Mouse (Mus musculus) hindbrain, embryonic 14.5 days (tissue): Measurements from ENCODE around the gene Socs1. TPM values are rescaled to one million over a fixed set of nuclear protein-coding genes. Genes with fewer than 3 reads are reported as not detected.

Source experiments
- ATAC-seq: fragments of 200-750 bp; cut with Nextera tagmentation; 2 replicates; pipeline ENCODE4 v1.8.0; 2017; ENCODE audit warnings: moderate number of reproducible peaks, mild to moderate bottlenecking, moderate TSS enrichment, moderate library complexity; ENCODE audit not compliant: low FRiP score
- DNase-seq: peaks from one replicate; pipeline ENCODE4 v3.0.0-alpha.2; 2015; ENCODE audit warnings: low spot score
- H3K27ac ChIP-seq: fragments of 300-500 bp; sonication (generic); 2 replicates; pipeline ENCODE4 v1.5.1; 2014; ENCODE audit warnings: mild to moderate bottlenecking, moderate library complexity
- H3K27me3 ChIP-seq: fragments of 300-500 bp; sonication (generic); 2 replicates; pipeline ENCODE4 v1.6.1; 2014; ENCODE audit warnings: mild to moderate bottlenecking, low read length, mixed read lengths; ENCODE audit not compliant: control insufficient read depth, insufficient read depth
- H3K36me3 ChIP-seq: fragments of 300-500 bp; sonication (generic); replicated peaks from 2 replicates; pipeline ENCODE4 v1.6.1; 2014; ENCODE audit not compliant: control insufficient read depth, insufficient read depth
- H3K4me1 ChIP-seq: fragments of 300-500 bp; sonication (generic); replicated peaks from 2 replicates; pipeline ENCODE4 v1.6.1; 2014; ENCODE audit warnings: antibody characterized with exemption, low read length, mixed read lengths; ENCODE audit not compliant: control insufficient read depth, insufficient read depth
- H3K4me2 ChIP-seq: fragments of 300-500 bp; sonication (generic); replicated peaks from 2 replicates; pipeline ENCODE4 v1.6.1; 2014; ENCODE audit warnings: mild to moderate bottlenecking, moderate library complexity
- H3K4me3 ChIP-seq: fragments of 300-500 bp; sonication (generic); replicated peaks from 2 replicates; pipeline ENCODE4 v1.5.1; 2014; ENCODE audit warnings: mild to moderate bottlenecking, low read length
- H3K9ac ChIP-seq: fragments of 300-500 bp; sonication (generic); 2 replicates; pipeline ENCODE4 v1.6.1; 2014
- H3K9me3 ChIP-seq: fragments of 300-500 bp; sonication (generic); 2 replicates; pipeline ENCODE4 v1.6.1; 2016; ENCODE audit warnings: low read length; ENCODE audit not compliant: control insufficient read depth
- WGBS: fragments of 180-500 bp; shearing (Covaris S2); extraction: QIAGEN DNeasy Blood & Tissue Kit; methylation state at CpG from one replicate; pipeline ENCODE4 v1.1.7; 2014; 5-methylcytosine and 5-hydroxymethylcytosine counted together
- polyA plus RNA-seq: library from polyadenylated mRNA; unstranded; fragments of >200 nt; fragmentation: Nextera tagmentation; extraction: Ambion mirVana; gene quantifications from 2 replicates; pipeline ENCODE4 v1.2.1, GENCODE M21; 2014

The Socs1 gene
- polyA plus RNA-seq, 1 experiment from 2014 or later: 4.6 TPM

- Histone ChIP-seq H3K4me2 (peak overlapping the region; percentile 97; the same call in 1 of the 2 replicates), H3K9me3 (no peaks in the 10 kb centered on the region), H3K4me1 (peaks cover 28% of the 10 kb centered on the region), H3K4me3 (no peak overlapping the region), H3K9ac (peak overlapping the region; percentile 16; the same call in 1 of the 2 replicates), H3K27ac (no peak overlapping the region), H3K36me3 (no peaks in the 10 kb centered on the region), H3K27me3 (peaks cover 22% of the 10 kb centered on the region)
- WGBS: 40% methylated on average over 6 of the region's 6 CpGs
- DNase-seq: no peak
- ATAC-seq: no peak
Observed at GRCm38 (mm10) chr16:10782377-10783151, 2.8 kb downstream of the Socs1 start.

GRCm38 (mm10) chr16:10781862-10782371, 3.4 kb downstream of the Socs1 start:
- DNase-seq (no peak), ATAC-seq (no peak)
- 0 out of 2 replicates have a peak overlapping the region, but pooled peaks have one; percentile 16 for H3K9ac ChIP-seq
- H3K27ac ChIP-seq: no peak overlapping the region
- no peaks in the 10 kb centered on the region for H3K36me3 ChIP-seq
- H3K4me3 ChIP-seq: no peak overlapping the region
- H3K27me3 ChIP-seq: peaks cover 22% of the 10 kb centered on the region
- H3K4me2 ChIP-seq: no peak overlapping the region
- WGBS: 43% methylated on average over 9 of the region's 9 CpGs
- H3K9me3 ChIP-seq: no peaks in the 10 kb centered on the region
- peaks cover 28% of the 10 kb centered on the region for H3K4me1 ChIP-seq

- H3K9ac ChIP-seq: no peak overlapping the region
- no peaks in the 10 kb centered on the region for H3K36me3 ChIP-seq
- no peaks in the 10 kb centered on the region for H3K9me3 ChIP-seq
- no peak overlapping the region for H3K27ac ChIP-seq
- no peak overlapping the region for H3K4me3 ChIP-seq
- DNase-seq (no peak), ATAC-seq (no peak)
- peaks cover 22% of the 10 kb centered on the region for H3K27me3 ChIP-seq
- no peak overlapping the region for H3K4me2 ChIP-seq
- 89% methylated on average over 5 of the region's 5 CpGs for WGBS
- H3K4me1 ChIP-seq: peaks cover 23% of the 10 kb centered on the region; the same call in 1 of the 2 replicates
Observed at GRCm38 (mm10) chr16:10780631-10781120, 4.7 kb downstream of the Socs1 start.

GRCm38 (mm10) chr16:10777579-10778160, 7.7 kb downstream of the Socs1 start:
- H3K27me3 ChIP-seq: 0 out of 2 replicates have a peak, but pooled peaks cover 2% of the 10 kb centered on the region
- DNase-seq: no peak
- no peak for ATAC-seq
- H3K4me2 ChIP-seq: no peak overlapping the region
- no peaks in the 10 kb centered on the region for H3K9me3 ChIP-seq
- no peak overlapping the region for H3K9ac ChIP-seq
- no peak overlapping the region for H3K4me3 ChIP-seq
- H3K36me3 ChIP-seq: no peaks in the 10 kb centered on the region
- H3K4me1 ChIP-seq: 0 out of 2 replicates have a peak, but pooled peaks cover 9% of the 10 kb centered on the region
- no peak overlapping the region for H3K27ac ChIP-seq
- 64% methylated on average over 5 of the region's 5 CpGs for WGBS

- H3K4me2 ChIP-seq: no peak overlapping the region
- no peak overlapping the region for H3K4me3 ChIP-seq
- H3K9ac ChIP-seq: no peak overlapping the region
- no peaks in the 10 kb centered on the region for H3K36me3 ChIP-seq
- WGBS: 77% methylated on average over 7 of the region's 7 CpGs
- no peaks in the 10 kb centered on the region for H3K27me3 ChIP-seq
- no peaks in the 10 kb centered on the region for H3K9me3 ChIP-seq
- H3K4me1 ChIP-seq: no peaks in the 10 kb centered on the region
- H3K27ac ChIP-seq: no peak overlapping the region
- ATAC-seq (no peak), DNase-seq (no peak)
Observed at GRCm38 (mm10) chr16:10776322-10776721, 9.0 kb downstream of the Socs1 start.

- no peak for ATAC-seq
- no peak for DNase-seq
- Histone ChIP-seq H3K27me3 (no peaks in the 10 kb centered on the region; the same call in 1 of the 2 replicates), H3K9ac (no peak overlapping the region), H3K9me3 (no peaks in the 10 kb centered on the region), H3K36me3 (no peaks in the 10 kb centered on the region), H3K4me3 (no peak overlapping the region), H3K4me2 (no peak overlapping the region), H3K27ac (no peak overlapping the region), H3K4me1 (no peaks in the 10 kb centered on the region)
- WGBS: 71% methylated on average over 4 of the region's 4 CpGs
Observed at GRCm38 (mm10) chr16:10774726-10775125, 10.6 kb downstream of the Socs1 start.

GRCm38 (mm10) chr16:10773543-10773942, 11.8 kb downstream of the Socs1 start:
- Histone ChIP-seq H3K36me3 (no peaks in the 10 kb centered on the region), H3K4me2 (no peak overlapping the region), H3K9me3 (no peaks in the 10 kb centered on the region), H3K27me3 (no peaks in the 10 kb centered on the region; the same call in 1 of the 2 replicates), H3K4me1 (no peaks in the 10 kb centered on the region), H3K9ac (no peak overlapping the region), H3K27ac (no peak overlapping the region), H3K4me3 (no peak overlapping the region)
- DNase-seq: no peak
- ATAC-seq: no peak
- 81% methylated on average over 8 of the region's 8 CpGs for WGBS

- Histone ChIP-seq H3K9me3 (no peaks in the 10 kb centered on the region), H3K4me3 (no peak overlapping the region), H3K4me2 (no peak overlapping the region), H3K27me3 (no peaks in the 10 kb centered on the region; the same call in 1 of the 2 replicates), H3K36me3 (no peaks in the 10 kb centered on the region), H3K4me1 (no peaks in the 10 kb centered on the region), H3K27ac (no peak overlapping the region), H3K9ac (no peak overlapping the region)
- WGBS: 60% methylated on average over 19 of the region's 19 CpGs
- DNase-seq (no peak), ATAC-seq (no peak)
Observed at GRCm38 (mm10) chr16:10771769-10772510, 13.4 kb downstream of the Socs1 start.
